Mouse (Mus musculus) midbrain, embryonic 15.5 days (tissue): ENCODE measurements at regions not wholly inside any gene's neighbourhood (a gene's known extent, or its start where the extent isn't known, plus 50 kb on each side); places are given as distances from the start of the nearest gene placed in this dataset.
"Not testable (repeated sequence)": the region's sequence is repeated elsewhere in the genome, so short reads cannot be mapped to it uniquely, and the experiment has no call there.

Experiments
- ATAC-seq: fragments of 200-750 bp; cut with Nextera tagmentation; replicated peaks from 2 replicates; pipeline ENCODE4 v1.8.0; 2017; ENCODE audit warnings: moderate TSS enrichment
- H3K27ac ChIP-seq: fragments of 300-500 bp; sonication (generic); 2 replicates; pipeline ENCODE4 v1.5.1; 2015; ENCODE audit warnings: mild to moderate bottlenecking, inconsistent platforms
- H3K27me3 ChIP-seq: fragments of 300-500 bp; sonication (generic); replicated peaks from 2 replicates; pipeline ENCODE4 v1.6.1; 2015; ENCODE audit warnings: inconsistent platforms
- H3K36me3 ChIP-seq: fragments of 300-500 bp; sonication (generic); replicated peaks from 2 replicates; pipeline ENCODE4 v1.6.1; 2015; ENCODE audit warnings: inconsistent platforms
- H3K4me1 ChIP-seq: fragments of 300-500 bp; sonication (generic); 2 replicates; pipeline ENCODE4 v1.6.1; 2015; ENCODE audit warnings: inconsistent platforms
- H3K4me2 ChIP-seq: fragments of 300-500 bp; sonication (generic); 2 replicates; pipeline ENCODE4 v1.6.1; 2015; ENCODE audit warnings: inconsistent platforms, mild to moderate bottlenecking, moderate library complexity
- H3K4me3 ChIP-seq: fragments of 300-500 bp; sonication (generic); 2 replicates; pipeline ENCODE4 v1.5.1; 2015; ENCODE audit warnings: mild to moderate bottlenecking, inconsistent platforms
- H3K9ac ChIP-seq: fragments of 300-500 bp; sonication (generic); 2 replicates; pipeline ENCODE4 v1.6.1; 2015; ENCODE audit warnings: mild to moderate bottlenecking, inconsistent platforms
- H3K9me3 ChIP-seq: fragments of 300-500 bp; sonication (generic); 2 replicates; pipeline ENCODE4 v1.6.1; 2016; ENCODE audit warnings: inconsistent platforms
- WGBS: fragments of 180-500 bp; shearing (Covaris S2); methylation state at CpG from one replicate; pipeline ENCODE4 v1.1.7; 2015; ENCODE audit warnings: mixed read lengths; 5-methylcytosine and 5-hydroxymethylcytosine counted together

DNA sequence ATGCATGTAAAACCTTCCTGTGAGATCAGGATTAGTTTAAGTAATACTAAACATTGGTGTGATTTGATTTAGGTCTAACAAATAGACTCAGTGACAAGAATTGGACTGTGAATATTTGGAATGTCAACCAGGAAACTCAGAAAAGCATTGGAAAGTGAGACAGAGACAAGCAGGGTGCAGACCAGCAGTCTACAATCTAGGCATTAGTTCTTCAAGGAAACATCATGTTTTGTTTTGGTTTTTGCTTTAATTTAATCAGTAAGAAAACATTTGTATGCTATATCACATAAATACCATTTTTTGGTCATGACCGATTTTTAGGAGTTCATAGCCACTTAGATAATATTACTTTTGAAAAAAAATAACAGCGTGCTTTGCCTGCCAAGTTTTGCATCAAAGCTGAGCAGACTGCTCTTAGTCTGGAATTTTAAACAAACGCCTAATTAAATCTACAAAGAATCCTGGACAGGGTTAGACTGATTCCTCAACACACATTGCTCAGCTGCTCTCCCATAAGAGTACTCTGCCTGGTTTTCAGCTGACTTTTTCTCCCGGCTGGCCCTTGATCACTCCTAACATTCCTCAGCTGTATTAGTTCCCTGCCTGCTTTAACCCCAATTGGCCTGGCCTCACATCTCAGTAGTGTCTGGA, 396.5 kb upstream of the Kcnh7 start:
- WGBS = 67% methylated on average over 4 of the region's 4 CpGs
- Histone ChIP-seq H3K27me3 (no peaks in the 10 kb centered on the region), H3K9ac (no peak overlapping the region), H3K27ac (no peak overlapping the region), H3K36me3 (no peaks in the 10 kb centered on the region), H3K9me3 (no peaks in the 10 kb centered on the region), H3K4me1 (no peaks in the 10 kb centered on the region), H3K4me2 (no peak overlapping the region), H3K4me3 (no peak overlapping the region)
- ATAC-seq = no peak

GRCm38 (mm10) chr2:63575172-63575571, 391.1 kb upstream of the Kcnh7 start:
- H3K27me3 ChIP-seq = no peaks in the 10 kb centered on the region
- H3K4me2 ChIP-seq = no peak overlapping the region
- H3K27ac ChIP-seq = no peak overlapping the region
- H3K4me3 ChIP-seq = no peak overlapping the region
- 33% methylated on average over 5 of the region's 5 CpGs for WGBS
- H3K9ac ChIP-seq = no peak overlapping the region
- no peaks in the 10 kb centered on the region for H3K9me3 ChIP-seq
- H3K4me1 ChIP-seq = peaks cover 14% of the 10 kb centered on the region
- no peak for ATAC-seq
- no peaks in the 10 kb centered on the region for H3K36me3 ChIP-seq

DNA sequence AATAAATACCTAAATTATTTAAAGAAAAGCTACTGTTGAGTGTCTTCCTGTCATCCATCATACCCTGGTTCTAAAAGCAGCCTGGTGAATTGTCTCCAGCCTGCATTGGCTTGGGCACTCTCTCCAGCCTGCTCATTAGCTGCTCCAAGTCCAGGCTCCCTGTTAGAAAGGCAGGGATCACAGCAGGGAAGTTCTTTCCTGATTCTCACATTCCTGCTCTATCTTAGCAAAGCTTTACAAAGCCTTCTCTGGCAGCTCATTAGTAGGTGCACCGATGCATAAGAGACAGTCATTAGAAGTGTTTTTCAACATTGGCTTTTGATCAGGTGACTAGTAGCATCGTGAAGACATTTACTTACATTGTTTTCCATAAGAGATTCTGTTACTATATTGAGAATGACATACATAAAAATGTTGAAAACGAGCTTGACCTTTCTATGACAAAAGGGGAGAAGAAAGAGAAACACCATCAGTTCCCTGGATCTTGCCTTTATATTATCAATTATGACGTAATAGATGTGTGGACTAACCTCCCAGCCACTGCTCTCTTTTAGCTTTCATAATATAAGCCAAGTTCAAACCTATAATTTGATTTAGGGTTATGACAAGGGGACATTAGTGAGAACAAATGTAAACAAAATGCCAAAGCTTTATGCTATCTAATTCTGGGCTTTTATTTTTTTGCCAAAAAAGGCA, 390.1 kb upstream of the Kcnh7 start:
- Histone ChIP-seq H3K36me3 (no peaks in the 10 kb centered on the region), H3K9ac (no peak overlapping the region), H3K4me3 (no peak overlapping the region), H3K27ac (no peak overlapping the region), H3K9me3 (no peaks in the 10 kb centered on the region; the same call in 1 of the 2 replicates), H3K4me2 (no peak overlapping the region), H3K4me1 (peaks cover 14% of the 10 kb centered on the region), H3K27me3 (no peaks in the 10 kb centered on the region)
- 12% methylated on average over 4 of the region's 4 CpGs for WGBS
- ATAC-seq = peak; percentile 89

- ATAC-seq = 0 out of 2 replicates have a peak, but pooled peaks have one; percentile 69
- no peak overlapping the region for H3K4me3 ChIP-seq
- WGBS = 17% methylated on average over 9 of the region's 9 CpGs
- no peak overlapping the region for H3K4me2 ChIP-seq
- H3K9ac ChIP-seq = no peak overlapping the region
- H3K4me1 ChIP-seq = peaks cover 14% of the 10 kb centered on the region
- no peaks in the 10 kb centered on the region for H3K27me3 ChIP-seq
- H3K9me3 ChIP-seq = no peaks in the 10 kb centered on the region; the same call in 1 of the 2 replicates
- 0 out of 2 replicates have a peak overlapping the region, but pooled peaks have one; percentile 34 for H3K27ac ChIP-seq
- H3K36me3 ChIP-seq = no peaks in the 10 kb centered on the region
Observed at GRCm38 (mm10) chr2:63573015-63573807, 389.1 kb upstream of the Kcnh7 start.

GRCm38 (mm10) chr2:63556858-63557419, 372.9 kb upstream of the Kcnh7 start:
- H3K27me3 ChIP-seq = no peaks in the 10 kb centered on the region

DNA sequence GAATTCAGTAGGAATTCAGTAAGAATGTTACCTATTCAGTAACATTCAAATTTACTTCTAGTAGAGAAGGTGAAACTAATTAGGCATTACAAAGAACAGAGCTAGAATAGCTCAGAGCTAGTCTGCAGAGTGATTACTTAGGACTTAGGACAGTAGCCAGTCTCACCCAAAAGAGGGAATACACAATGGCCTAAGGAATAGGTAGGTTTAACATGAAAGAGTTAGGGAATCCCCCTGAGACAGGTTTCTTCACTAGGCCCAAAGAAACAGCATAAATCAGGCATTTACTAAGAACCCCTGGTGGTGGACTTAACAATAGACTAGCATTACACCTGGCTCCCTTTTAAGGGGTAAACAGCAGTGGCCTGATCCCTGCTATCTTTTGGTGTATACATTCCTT, 357.7 kb upstream of the Kcnh7 start:
- not testable (repeated sequence) for ATAC-seq, H3K4me2 ChIP-seq, H3K36me3 ChIP-seq, H3K4me3 ChIP-seq, H3K9me3 ChIP-seq, H3K27ac ChIP-seq, H3K9ac ChIP-seq, H3K4me1 ChIP-seq, H3K27me3 ChIP-seq

More at GRCm38 (mm10) chr2:63556858-63557419, 372.9 kb upstream of the Kcnh7 start:
- 53% methylated on average over 3 of the region's 3 CpGs for WGBS
- no peak overlapping the region for H3K27ac ChIP-seq
- ATAC-seq = no peak
- no peaks in the 10 kb centered on the region for H3K4me1 ChIP-seq
- no peaks in the 10 kb centered on the region for H3K9me3 ChIP-seq
- no peaks in the 10 kb centered on the region for H3K36me3 ChIP-seq
- H3K4me3 ChIP-seq = no peak overlapping the region
- H3K9ac ChIP-seq = no peak overlapping the region
- no peak overlapping the region for H3K4me2 ChIP-seq

DNA sequence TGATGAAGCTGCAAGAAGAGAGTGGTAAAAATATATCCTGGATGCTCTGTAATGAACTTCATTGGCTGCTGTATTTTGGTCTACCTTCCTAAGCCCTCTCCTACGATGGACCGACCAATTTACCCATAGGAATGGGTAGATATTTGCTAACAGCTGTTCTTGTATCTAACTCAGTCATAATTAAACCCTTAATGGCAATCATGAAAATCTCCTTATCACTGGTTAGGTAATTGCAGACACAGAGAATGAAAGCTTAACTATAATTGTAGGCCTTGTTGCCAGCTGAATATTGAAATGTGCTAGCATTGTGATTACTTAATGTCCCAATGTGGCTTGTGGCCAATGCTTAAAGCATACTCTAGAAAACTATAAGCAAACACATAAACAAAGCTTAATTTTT, 334.4 kb upstream of the Kcnh7 start:
- no peaks in the 10 kb centered on the region for H3K4me1 ChIP-seq
- ATAC-seq = no peak
- 81% methylated on average over 2 of the region's 2 CpGs for WGBS

DNA sequence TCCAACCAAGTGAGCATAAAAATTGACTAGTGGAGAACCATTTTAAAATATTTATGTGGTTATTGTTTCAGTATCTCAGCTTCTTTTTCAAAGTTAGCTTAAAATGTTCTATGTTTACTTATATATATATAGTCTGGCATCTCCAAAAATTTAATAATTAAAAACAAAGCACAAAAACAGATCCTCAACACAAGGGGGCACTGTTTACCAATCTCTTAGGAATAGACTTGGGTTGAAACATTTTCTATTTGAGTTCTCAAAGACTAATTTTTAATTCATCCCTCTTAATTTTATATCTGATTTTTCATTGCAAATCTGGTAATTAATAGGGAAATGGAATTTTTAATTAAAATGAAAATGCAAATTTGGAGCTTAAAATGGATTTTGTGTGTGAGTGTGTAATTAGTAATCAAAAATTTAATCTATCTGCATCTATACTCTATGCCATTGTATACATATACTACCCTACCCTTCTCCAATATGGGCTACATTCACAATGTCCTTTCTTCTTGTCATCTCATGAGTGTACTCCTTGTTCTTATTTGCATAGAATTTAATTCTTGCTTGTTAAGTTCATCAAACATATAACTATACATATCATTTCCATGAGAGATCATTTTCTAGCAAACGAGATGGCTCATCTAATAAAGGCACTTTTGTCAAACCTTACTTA, 329.6 kb upstream of the Kcnh7 start:
- Histone ChIP-seq H3K9me3 (no peaks in the 10 kb centered on the region), H3K27ac (no peak overlapping the region), H3K4me3 (no peak overlapping the region), H3K4me1 (no peaks in the 10 kb centered on the region), H3K36me3 (no peaks in the 10 kb centered on the region), H3K4me2 (no peak overlapping the region), H3K27me3 (no peaks in the 10 kb centered on the region), H3K9ac (no peak overlapping the region)
- no peak for ATAC-seq
- WGBS = 74% methylated on average over 1 of the region's 1 CpGs

More for the DNA sequence above, 334.4 kb upstream of the Kcnh7 start:
- Histone ChIP-seq H3K27me3 (no peaks in the 10 kb centered on the region), H3K9ac (no peak overlapping the region), H3K4me2 (no peak overlapping the region), H3K4me3 (no peak overlapping the region), H3K9me3 (no peaks in the 10 kb centered on the region), H3K36me3 (no peaks in the 10 kb centered on the region), H3K27ac (no peak overlapping the region)

DNA sequence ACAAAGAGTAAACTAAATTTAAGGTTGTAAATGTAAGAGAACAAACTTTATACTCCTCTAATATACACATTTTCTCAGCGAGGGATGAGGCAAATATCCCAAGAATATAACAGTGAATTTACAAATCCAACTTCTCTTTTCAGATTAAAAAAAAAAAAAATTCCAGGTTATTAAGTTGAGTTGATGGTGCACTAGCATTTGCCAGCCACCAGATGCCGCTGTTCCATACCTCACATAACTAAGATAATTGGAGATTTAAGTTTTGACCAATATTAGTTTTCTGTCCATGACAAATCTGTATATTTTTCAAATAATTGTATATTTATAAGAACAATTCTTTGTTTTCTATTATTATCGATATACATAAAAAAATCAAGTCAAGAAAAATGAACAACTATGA, 319.9 kb upstream of the Kcnh7 start:
- no peak overlapping the region for H3K9ac ChIP-seq
- no peaks in the 10 kb centered on the region for H3K27me3 ChIP-seq
- WGBS = 11% methylated on average over 3 of the region's 3 CpGs
- no peak overlapping the region for H3K4me2 ChIP-seq
- no peaks in the 10 kb centered on the region for H3K4me1 ChIP-seq
- H3K36me3 ChIP-seq = no peaks in the 10 kb centered on the region
- H3K27ac ChIP-seq = no peak overlapping the region
- no peak for ATAC-seq
- no peaks in the 10 kb centered on the region for H3K9me3 ChIP-seq
- H3K4me3 ChIP-seq = no peak overlapping the region

GRCm38 (mm10) chr2:63476411-63476810, 292.3 kb upstream of the Kcnh7 start:
- Histone ChIP-seq H3K4me3 (no peak overlapping the region), H3K27ac (no peak overlapping the region), H3K4me2 (no peak overlapping the region), H3K4me1 (no peaks in the 10 kb centered on the region), H3K9ac (no peak overlapping the region), H3K27me3 (no peaks in the 10 kb centered on the region), H3K36me3 (no peaks in the 10 kb centered on the region), H3K9me3 (no peaks in the 10 kb centered on the region)
- 53% methylated on average over 5 of the region's 5 CpGs for WGBS
- no peak for ATAC-seq

DNA sequence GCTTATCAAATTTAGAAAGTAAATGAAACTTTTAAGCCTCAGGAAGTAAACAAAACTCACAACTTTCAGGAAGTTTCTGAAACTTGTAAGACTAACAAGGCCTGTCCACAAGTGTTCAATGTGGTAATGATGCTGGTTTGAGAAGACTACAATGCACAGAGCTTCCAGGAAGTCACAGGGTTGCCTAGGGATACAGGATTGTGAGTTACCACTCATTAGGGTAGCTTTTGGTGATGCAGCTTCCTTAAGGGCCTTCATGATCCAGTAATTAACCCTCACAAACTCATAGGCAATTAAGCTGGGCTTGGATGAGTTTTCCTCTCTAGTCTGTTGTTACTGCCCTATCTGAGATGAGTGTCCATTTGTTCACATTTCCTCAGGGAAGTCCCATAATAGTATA, 291.2 kb upstream of the Kcnh7 start:
- Histone ChIP-seq H3K27ac (no peak overlapping the region), H3K9me3 (no peaks in the 10 kb centered on the region), H3K36me3 (no peaks in the 10 kb centered on the region), H3K4me1 (no peaks in the 10 kb centered on the region), H3K27me3 (no peaks in the 10 kb centered on the region), H3K4me2 (no peak overlapping the region), H3K4me3 (no peak overlapping the region), H3K9ac (no peak overlapping the region)
- no peak for ATAC-seq

DNA sequence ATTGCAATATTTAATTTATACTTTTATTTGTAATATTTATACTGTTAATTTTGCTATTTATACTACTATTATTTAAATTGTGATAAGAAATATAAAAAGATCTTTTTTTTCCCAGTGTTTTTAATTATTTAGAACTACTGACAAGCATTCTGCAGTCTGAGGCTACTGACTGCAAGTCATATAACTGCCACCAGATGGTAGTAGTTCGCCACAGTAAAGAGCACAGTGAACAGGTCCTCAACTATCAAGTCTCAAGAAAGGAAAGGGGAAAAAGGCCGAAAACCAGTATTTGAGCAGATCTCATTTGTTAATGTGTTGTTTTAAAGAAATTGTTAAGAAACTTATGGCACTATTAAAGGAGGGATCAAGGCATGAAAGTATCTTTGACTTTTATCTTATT, 289.6 kb upstream of the Kcnh7 start:
- Histone ChIP-seq H3K27me3 (no peaks in the 10 kb centered on the region), H3K4me1 (no peaks in the 10 kb centered on the region), H3K27ac (no peak overlapping the region), H3K9me3 (no peaks in the 10 kb centered on the region), H3K4me2 (no peak overlapping the region), H3K4me3 (no peak overlapping the region), H3K9ac (no peak overlapping the region), H3K36me3 (no peaks in the 10 kb centered on the region)
- WGBS = 19% methylated on average over 2 of the region's 2 CpGs
- peak; percentile 85; the same call in 1 of the 2 replicates for ATAC-seq
